Mouse (Mus musculus): ENCODE measurements around the gene Bub1b.

DNA sequence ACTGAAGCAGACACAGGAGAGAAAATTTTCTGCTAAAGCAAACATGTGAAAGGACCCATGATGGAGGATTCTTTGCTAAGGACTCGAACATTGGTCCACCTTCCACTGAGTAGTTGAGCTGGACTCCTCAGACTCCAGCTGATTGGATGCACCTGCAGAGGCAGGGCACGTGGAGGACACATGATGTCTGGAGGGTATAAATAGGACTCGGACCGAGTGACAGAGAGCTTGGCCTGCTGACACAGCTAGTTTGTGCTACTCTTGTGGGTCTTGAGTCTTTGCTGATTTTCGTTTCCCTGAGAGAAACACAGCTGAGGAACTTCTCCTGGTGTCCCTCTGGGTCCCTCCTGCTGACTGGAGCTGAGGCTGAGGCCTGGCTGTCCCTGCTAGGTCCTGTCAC, 48.7 kb downstream of the Bub1b start:
- no peak for TF ChIP-seq CTCF (IDR thresholded peaks at IDR 0.05; ENCODE audit: low read depth)
- no peak for TF ChIP-seq EP300 (IDR thresholded peaks at IDR 0.05; ENCODE audit: low read depth)

All from heart, postnatal 0 days (tissue).